Mouse (Mus musculus): ENCODE measurements around the gene Zcchc2.
A peak's percentile ranks its signal among the peaks of the same experiment; 100 is the strongest.

Zcchc2 gene

GRCm38 (mm10) chr1:105990138-105990821, at the start of gene Zcchc2:
Gene Zcchc2 (plus strand): TSS chr1:105990406.
- no peaks in the 10 kb centered on the region for H3K36me3 ChIP-seq (ENCODE audit: control insufficient read depth, insufficient read depth, low read length, poor library complexity, severe bottlenecking)
- DNase-seq (ENCODE audit: low read depth, low spot score): peak; percentile 99

GRCm38 (mm10) chr1:105944927-105945580, 45.2 kb upstream of the Zcchc2 start:
- no peak for DNase-seq (ENCODE audit: low read depth, low spot score)
- Histone ChIP-seq H3K36me3 (ENCODE audit: control insufficient read depth, insufficient read depth, low read length, poor library complexity, severe bottlenecking) (no peaks in the 10 kb centered on the region), H3K27me3 (ENCODE audit: control insufficient read depth, insufficient read depth, low read length, poor library complexity, severe bottlenecking) (no peaks in the 10 kb centered on the region)

More at GRCm38 (mm10) chr1:105990138-105990821, at the start of gene Zcchc2:
- H3K27me3 ChIP-seq (ENCODE audit: control insufficient read depth, insufficient read depth, low read length, poor library complexity, severe bottlenecking): no peaks in the 10 kb centered on the region

GRCm38 (mm10) chr1:105946581-105947540, 43.3 kb upstream of the Zcchc2 start:
- H3K36me3 ChIP-seq (ENCODE audit: control insufficient read depth, insufficient read depth, low read length, poor library complexity, severe bottlenecking): no peaks in the 10 kb centered on the region
- no peak for DNase-seq (ENCODE audit: low read depth, low spot score)
- H3K27me3 ChIP-seq (ENCODE audit: control insufficient read depth, insufficient read depth, low read length, poor library complexity, severe bottlenecking): no peaks in the 10 kb centered on the region

GRCm38 (mm10) chr1:105948352-105948751, 41.9 kb upstream of the Zcchc2 start:
- DNase-seq (ENCODE audit: low read depth, low spot score): no peak
- no peaks in the 10 kb centered on the region for H3K36me3 ChIP-seq (ENCODE audit: control insufficient read depth, insufficient read depth, low read length, poor library complexity, severe bottlenecking)

DNA sequence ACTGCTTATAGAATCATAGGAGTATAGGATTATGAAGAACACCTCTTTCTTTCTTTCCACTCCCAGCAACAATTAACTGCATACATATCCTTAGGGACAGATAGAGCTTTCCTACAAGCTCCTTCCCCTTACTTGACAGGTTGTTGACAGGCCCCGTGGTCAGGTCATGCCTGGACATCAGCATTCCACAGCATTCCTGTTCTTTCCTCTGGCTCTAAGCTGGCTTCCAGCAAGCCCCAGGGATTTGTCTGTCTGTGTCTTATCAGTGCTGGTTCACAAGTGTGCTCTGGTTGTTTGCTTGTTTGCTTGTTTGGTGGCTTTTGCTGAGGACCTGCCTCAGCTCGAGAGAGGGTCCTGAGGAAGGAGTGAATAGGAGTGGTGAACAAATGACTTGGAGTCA, 36.6 kb upstream of the Zcchc2 start:
- Histone ChIP-seq H3K36me3 (ENCODE audit: control insufficient read depth, insufficient read depth, low read length, poor library complexity, severe bottlenecking) (no peaks in the 10 kb centered on the region), H3K27me3 (ENCODE audit: control insufficient read depth, insufficient read depth, low read length, poor library complexity, severe bottlenecking) (no peaks in the 10 kb centered on the region)
- DNase-seq (ENCODE audit: low read depth, low spot score): no peak

More at GRCm38 (mm10) chr1:105948352-105948751, 41.9 kb upstream of the Zcchc2 start:
- H3K27me3 ChIP-seq (ENCODE audit: control insufficient read depth, insufficient read depth, low read length, poor library complexity, severe bottlenecking): no peaks in the 10 kb centered on the region

DNA sequence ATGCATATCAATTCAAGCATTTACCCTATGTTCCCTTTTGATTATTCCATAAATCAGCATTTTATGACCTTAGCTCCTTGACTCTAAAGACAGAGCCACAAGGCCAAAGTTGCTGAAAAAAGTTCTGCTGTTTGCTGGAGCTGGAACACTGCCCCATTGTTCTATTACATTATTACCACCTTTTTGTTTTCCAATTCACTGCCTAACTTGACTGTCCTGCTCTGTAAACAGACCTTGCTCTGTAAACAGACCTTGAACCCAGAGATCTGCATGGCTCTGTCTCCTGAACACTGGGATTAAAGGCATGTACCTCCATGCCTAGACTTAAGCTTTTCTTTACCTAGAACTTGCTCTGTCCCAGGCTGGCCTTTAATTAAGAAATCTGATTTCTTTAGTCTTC, 36.2 kb upstream of the Zcchc2 start:
- no peaks in the 10 kb centered on the region for H3K27me3 ChIP-seq (ENCODE audit: control insufficient read depth, insufficient read depth, low read length, poor library complexity, severe bottlenecking)
- no peak for DNase-seq (ENCODE audit: low read depth, low spot score)
- H3K36me3 ChIP-seq (ENCODE audit: control insufficient read depth, insufficient read depth, low read length, poor library complexity, severe bottlenecking): no peaks in the 10 kb centered on the region

DNA sequence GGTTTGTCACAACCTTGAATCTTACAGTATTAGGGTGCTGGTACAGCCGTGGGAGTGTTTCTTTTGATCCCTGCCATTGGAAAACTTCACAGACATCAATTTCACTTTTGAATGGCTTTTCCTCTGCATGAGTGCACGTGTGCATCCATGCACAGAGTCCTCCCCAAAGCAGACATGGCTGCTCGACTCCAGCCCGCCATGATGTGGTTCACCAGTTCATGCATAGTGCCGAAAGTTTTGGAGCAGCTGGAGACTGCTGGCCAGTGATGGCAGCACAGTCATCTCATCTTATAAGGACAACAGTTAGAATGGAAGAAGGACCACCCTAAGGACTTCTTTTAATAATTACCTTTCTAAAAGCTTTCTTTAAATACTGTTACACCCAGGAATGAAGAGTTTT, 34.1 kb upstream of the Zcchc2 start:
- Histone ChIP-seq H3K27me3 (ENCODE audit: control insufficient read depth, insufficient read depth, low read length, poor library complexity, severe bottlenecking) (no peaks in the 10 kb centered on the region), H3K36me3 (ENCODE audit: control insufficient read depth, insufficient read depth, low read length, poor library complexity, severe bottlenecking) (no peaks in the 10 kb centered on the region)
- no peak for DNase-seq (ENCODE audit: low read depth, low spot score)

GRCm38 (mm10) chr1:105961472-105961871, 28.7 kb upstream of the Zcchc2 start:
- no peaks in the 10 kb centered on the region for H3K27me3 ChIP-seq (ENCODE audit: control insufficient read depth, insufficient read depth, low read length, poor library complexity, severe bottlenecking)
- DNase-seq (ENCODE audit: low read depth, low spot score): no peak
- H3K36me3 ChIP-seq (ENCODE audit: control insufficient read depth, insufficient read depth, low read length, poor library complexity, severe bottlenecking): no peaks in the 10 kb centered on the region

GRCm38 (mm10) chr1:105962084-105962818, 28.0 kb upstream of the Zcchc2 start:
- Histone ChIP-seq H3K27me3 (ENCODE audit: control insufficient read depth, insufficient read depth, low read length, poor library complexity, severe bottlenecking) (no peaks in the 10 kb centered on the region), H3K36me3 (ENCODE audit: control insufficient read depth, insufficient read depth, low read length, poor library complexity, severe bottlenecking) (no peaks in the 10 kb centered on the region)
- no peak for DNase-seq (ENCODE audit: low read depth, low spot score)

- DNase-seq (ENCODE audit: low read depth, low spot score): no peak
- Histone ChIP-seq H3K27me3 (ENCODE audit: control insufficient read depth, insufficient read depth, low read length, poor library complexity, severe bottlenecking) (no peaks in the 10 kb centered on the region), H3K36me3 (ENCODE audit: control insufficient read depth, insufficient read depth, low read length, poor library complexity, severe bottlenecking) (no peaks in the 10 kb centered on the region)
These were observed 27.4 kb upstream of the Zcchc2 start for GRCm38 (mm10) chr1:105962852-105963251.

DNA sequence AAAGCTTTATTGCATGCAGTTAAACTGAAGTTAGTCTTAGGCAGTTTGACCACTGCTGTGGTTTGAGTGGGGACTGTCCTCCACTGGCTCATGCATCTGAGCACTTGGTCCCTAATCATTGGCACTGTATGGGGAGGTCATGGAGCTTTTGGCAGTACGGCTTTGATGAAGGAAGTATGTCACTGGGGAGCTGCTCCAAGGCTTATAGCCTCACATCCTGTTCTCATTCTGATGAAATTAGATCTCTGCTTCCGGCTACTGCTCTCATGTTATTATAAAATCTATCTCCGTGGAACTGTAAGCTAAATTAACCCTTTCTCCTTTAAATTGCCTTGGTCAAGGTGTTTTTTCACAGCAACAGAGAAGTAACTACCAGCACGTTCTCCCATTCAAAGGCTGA, 25.7 kb upstream of the Zcchc2 start:
- H3K27me3 ChIP-seq (ENCODE audit: control insufficient read depth, insufficient read depth, low read length, poor library complexity, severe bottlenecking): no peaks in the 10 kb centered on the region
- no peak for DNase-seq (ENCODE audit: low read depth, low spot score)
- no peaks in the 10 kb centered on the region for H3K36me3 ChIP-seq (ENCODE audit: control insufficient read depth, insufficient read depth, low read length, poor library complexity, severe bottlenecking)

- DNase-seq (ENCODE audit: low read depth, low spot score): no peak
- H3K36me3 ChIP-seq (ENCODE audit: control insufficient read depth, insufficient read depth, low read length, poor library complexity, severe bottlenecking): no peaks in the 10 kb centered on the region
- no peaks in the 10 kb centered on the region for H3K27me3 ChIP-seq (ENCODE audit: control insufficient read depth, insufficient read depth, low read length, poor library complexity, severe bottlenecking)
These were observed 25.0 kb upstream of the Zcchc2 start for GRCm38 (mm10) chr1:105965189-105965588.

GRCm38 (mm10) chr1:105971490-105972170, 18.6 kb upstream of the Zcchc2 start:
- no peaks in the 10 kb centered on the region for H3K36me3 ChIP-seq (ENCODE audit: control insufficient read depth, insufficient read depth, low read length, poor library complexity, severe bottlenecking)
- H3K27me3 ChIP-seq (ENCODE audit: control insufficient read depth, insufficient read depth, low read length, poor library complexity, severe bottlenecking): no peaks in the 10 kb centered on the region
- peak; percentile 67 for DNase-seq (ENCODE audit: low read depth, low spot score)

GRCm38 (mm10) chr1:105974023-105974422, 16.2 kb upstream of the Zcchc2 start:
- H3K36me3 ChIP-seq (ENCODE audit: control insufficient read depth, insufficient read depth, low read length, poor library complexity, severe bottlenecking): no peaks in the 10 kb centered on the region
- H3K27me3 ChIP-seq (ENCODE audit: control insufficient read depth, insufficient read depth, low read length, poor library complexity, severe bottlenecking): no peaks in the 10 kb centered on the region
- DNase-seq (ENCODE audit: low read depth, low spot score): peak; percentile 34
